Mouse (Mus musculus): ENCODE results near the gene Rps10. TPM values are rescaled to one million over a fixed set of nuclear protein-coding genes. Genes with fewer than 3 reads are reported as not detected.

Gene Rps10
- total RNA-seq, 2 experiments from 2014 or later = 400 to 411 TPM

Other genes starting within 250 kb of the Rps10 start
- gene Grm4, start 115.3 kb downstream of the Rps10 start, total RNA-seq (2021) = under 1 TPM in 1 of 2 experiments, not detected in 1; 0.07 TPM
- gene Hmga1, start 80.2 kb downstream of the Rps10 start, total RNA-seq (2021) = 10 to 100 TPM; 31.9 to 32.7 TPM
- gene AI413582, start 70.9 kb downstream of the Rps10 start, total RNA-seq (2021) = 1 to 10 TPM; 2.8 to 4.0 TPM
- 100 to 1,000 TPM; 249 to 272 TPM for gene Nudt3, start 13.2 kb downstream of the Rps10 start, total RNA-seq (2021)
- gene RPS10-NUDT3, start 1.4 kb downstream of the Rps10 start, total RNA-seq (2021) = 1 to 10 TPM in 1 of 2 experiments, not detected in 1; 1.5 TPM
- under 1 TPM in 1 of 2 experiments, not detected in 1; 0.33 TPM for gene Pacsin1, start 18.8 kb upstream of the Rps10 start, total RNA-seq (2021)
- not detected for gene Spdef, start 92.3 kb upstream of the Rps10 start, total RNA-seq (2021)
- gene D17Wsu92e, start 184.0 kb upstream of the Rps10 start, total RNA-seq (2021) = 100 to 1,000 TPM; 211 to 222 TPM
- gene Snrpc, start 201.5 kb upstream of the Rps10 start, total RNA-seq (2021) = 10 to 100 TPM; 66.9 to 69.7 TPM
- gene Uhrf1bp1, start 219.8 kb upstream of the Rps10 start, total RNA-seq (2021) = 10 to 100 TPM; 23.7 to 26.1 TPM

Measured in gastrocnemius, adult 18-20 months (tissue).